Mouse (Mus musculus) induced T-regulatory cell, adult 2 months (primary cell): ENCODE results near the gene Synj1.

Experiments used
- DNase-seq: peaks from one replicate; pipeline ENCODE4 v3.0.0-alpha.2; 2012; ENCODE audit warnings: low read depth

Gene Synj1

DNA sequence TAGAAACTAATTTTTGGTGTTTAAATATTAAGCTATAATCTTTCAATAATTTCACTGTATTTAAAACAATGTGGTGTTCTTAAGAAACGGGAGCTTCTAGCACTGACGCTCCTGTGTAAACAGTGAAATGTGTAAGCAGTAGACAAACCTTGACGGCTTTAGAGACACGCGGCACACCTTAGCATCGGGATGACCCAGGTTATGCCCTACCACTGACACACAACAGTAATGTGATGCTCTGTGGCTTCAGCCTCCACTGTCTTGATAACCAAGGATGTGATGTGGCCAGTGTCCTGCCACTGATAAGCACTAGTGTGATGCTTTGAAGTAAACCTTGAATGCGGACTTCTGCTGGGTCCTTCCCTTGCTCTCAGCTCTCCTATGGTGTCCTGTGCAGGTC is 69.9 kb downstream of the Synj1 start:
- no peak for DNase-seq

- DNase-seq, result peak; percentile 98
Observed at GRCm38 (mm10) chr16:90934687-90935328, 76.3 kb downstream of the Synj1 start, which contains the start of gene Cfap298. TSS of gene Cfap298 (minus strand) at chr16:90935114.

GRCm38 (mm10) chr16:90934193-90934686 is 76.9 kb downstream of the Synj1 start:
- peak; percentile 76 for DNase-seq

- DNase-seq, result no peak
Observed at GRCm38 (mm10) chr16:90933534-90934176, 77.5 kb downstream of the Synj1 start.

DNA sequence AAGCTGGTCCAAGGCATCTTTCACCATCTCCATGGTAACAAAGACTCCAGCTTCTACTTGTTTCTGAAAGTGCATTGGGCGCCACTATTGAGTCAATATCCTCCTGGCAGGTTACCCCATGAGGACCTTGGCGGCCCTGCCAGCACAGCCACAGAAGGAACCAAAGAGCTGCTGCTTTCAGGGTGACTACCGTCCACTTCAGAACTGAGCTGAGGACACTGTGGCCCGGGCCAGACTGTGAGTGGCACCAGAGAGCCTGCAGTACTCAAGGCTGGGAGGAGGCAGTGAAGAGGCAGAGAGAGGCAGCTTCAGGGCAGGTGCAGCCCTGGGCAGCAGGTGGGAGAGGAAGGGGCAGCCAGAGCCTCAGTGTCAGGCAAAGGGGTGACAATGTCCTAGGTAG is 83.7 kb downstream of the Synj1 start:
- no peak for DNase-seq

GRCm38 (mm10) chr16:90925461-90925860 is 85.6 kb downstream of the Synj1 start:
- peak; percentile 41 for DNase-seq

DNA sequence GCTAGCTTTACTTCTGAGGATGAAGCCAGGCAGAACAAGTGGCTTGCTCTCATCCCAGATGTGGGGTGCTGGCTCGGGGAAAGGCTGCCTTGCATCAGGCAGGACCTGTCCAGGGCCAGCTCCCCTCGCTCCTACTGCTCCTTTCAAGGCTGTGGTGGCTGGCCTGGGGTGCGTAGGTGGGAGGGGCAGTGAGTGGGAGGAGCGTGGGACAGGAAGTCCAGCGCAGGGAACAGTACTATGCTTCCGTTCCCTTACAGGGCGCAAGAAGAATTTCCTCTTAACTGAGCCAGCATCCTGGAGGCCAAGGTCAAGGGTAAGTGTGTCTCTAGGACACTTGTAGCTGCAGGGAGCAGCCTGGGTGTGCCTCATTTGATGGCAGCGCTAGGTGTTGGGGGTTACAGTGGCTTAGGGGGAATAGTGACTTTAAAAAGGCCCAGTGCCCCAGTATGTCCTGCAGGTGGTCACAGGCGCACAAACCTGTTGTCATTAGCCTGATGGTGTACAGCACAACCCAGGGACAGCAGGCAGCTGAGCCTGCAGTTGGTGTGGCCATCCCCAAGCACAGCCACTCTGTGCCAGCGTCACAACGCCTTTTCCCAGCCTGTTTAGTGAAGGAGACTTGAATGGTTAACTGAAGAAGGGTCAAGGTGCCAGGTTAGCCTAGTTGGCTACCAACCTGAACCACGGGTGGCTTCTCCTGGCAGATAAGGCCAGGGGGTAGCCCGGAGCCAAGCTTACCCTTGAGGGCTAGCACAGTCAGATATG is 86.3 kb downstream of the Synj1 start:
- no peak for DNase-seq

GRCm38 (mm10) chr16:90921471-90922159 is 89.5 kb downstream of the Synj1 start:
- DNase-seq, result no peak

DNA sequence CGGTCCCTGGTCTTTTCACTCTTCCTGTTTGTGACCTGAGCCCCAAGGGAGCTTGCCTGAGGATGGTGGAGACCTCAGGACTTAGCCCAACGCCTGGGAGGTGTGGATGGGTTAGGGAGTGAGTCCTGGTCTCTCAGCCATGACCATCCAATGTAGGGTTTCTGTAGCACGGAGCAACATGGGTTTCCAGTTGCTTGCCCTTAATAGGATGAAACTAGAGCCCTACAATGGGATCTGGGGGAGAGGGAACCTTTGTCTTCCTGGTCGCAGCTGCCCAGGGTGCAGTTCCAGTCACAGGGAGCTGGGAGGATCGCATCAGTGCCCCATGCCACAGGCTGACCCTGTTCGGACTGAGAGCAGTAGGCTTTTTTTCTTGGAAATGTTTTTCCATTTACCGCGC is 94.0 kb downstream of the Synj1 start:
- DNase-seq, result no peak

- DNase-seq, result no peak
Observed at GRCm38 (mm10) chr16:90916040-90916481, 95.0 kb downstream of the Synj1 start.

DNA sequence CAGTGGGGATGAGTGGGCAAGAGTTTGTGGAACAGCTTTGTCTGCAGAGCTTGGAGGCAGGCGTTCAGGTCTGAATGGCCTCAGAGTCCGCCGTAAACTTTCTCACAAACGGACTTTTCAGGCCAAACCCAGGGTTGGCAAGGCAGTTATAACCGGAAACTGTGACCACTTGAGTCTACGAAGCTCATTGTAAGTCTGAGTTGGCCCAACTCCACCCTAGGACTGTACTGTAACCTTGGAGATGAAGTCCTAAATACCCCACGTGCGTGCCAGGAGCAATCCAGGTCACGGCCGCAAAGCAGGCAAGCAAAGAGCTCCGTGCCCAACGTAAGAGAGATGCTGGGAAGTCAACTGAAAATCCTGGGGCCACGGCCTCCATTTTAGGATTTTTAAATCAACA is 99.3 kb downstream of the Synj1 start:
- no peak for DNase-seq

DNA sequence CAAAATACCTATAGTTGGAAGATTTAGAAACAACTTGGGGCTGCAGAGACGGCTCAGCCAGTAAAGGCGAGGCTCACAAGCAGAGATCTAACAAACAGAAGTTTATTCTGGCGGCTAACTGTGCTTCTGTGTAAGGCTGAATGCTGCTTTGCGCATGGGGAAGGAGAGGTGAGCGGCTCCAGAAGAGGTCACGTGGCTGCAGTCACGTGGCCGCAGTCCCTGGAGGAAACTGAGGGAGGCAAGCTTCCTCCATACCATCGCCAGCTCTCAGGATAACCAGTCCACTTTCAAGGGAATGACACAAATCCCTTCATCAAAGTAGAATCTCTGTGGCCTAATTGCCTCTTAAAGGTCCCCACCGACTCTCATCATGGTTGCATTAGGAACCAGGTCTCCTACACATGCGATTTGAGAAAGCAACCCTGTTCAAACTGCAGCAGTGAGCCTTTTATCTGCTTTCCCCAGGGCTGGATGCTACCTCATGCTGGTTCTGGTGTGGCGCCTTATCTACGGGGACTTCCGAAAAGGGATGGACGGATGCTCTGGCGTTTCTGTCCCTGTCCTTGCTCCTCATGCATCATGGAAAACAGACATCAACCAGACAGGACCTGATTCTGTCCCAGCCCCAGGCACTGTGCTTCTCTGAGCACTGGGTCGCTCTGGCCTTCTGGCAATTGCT is 100.1 kb downstream of the Synj1 start:
- DNase-seq, result no peak

GRCm38 (mm10) chr16:90907250-90907649 is 103.9 kb downstream of the Synj1 start:
- no peak for DNase-seq

DNA sequence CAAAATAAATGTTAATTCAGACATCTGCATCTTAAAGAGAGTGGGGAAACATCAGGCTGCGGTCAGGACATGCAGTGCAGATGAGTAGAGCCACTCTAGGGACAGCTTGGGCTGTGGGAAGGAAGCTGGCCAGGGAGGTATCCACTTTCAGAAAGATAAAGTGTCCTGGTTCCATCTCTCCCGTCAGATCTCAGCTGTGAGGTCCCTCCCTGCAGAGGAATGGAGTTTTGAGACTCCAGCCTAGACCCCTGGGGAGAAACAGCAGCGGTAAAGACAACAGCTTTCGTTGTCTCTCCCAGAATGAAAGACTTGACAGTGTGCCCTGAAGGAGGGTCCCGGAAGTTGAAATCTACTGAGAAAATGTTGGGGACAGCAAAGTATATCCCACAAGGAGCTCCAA is 107.8 kb downstream of the Synj1 start:
- no peak for DNase-seq

GRCm38 (mm10) chr16:90901364-90901763 is 109.7 kb downstream of the Synj1 start:
- no peak for DNase-seq

GRCm38 (mm10) chr16:90899498-90899897 is 111.6 kb downstream of the Synj1 start:
- DNase-seq, result no peak

DNA sequence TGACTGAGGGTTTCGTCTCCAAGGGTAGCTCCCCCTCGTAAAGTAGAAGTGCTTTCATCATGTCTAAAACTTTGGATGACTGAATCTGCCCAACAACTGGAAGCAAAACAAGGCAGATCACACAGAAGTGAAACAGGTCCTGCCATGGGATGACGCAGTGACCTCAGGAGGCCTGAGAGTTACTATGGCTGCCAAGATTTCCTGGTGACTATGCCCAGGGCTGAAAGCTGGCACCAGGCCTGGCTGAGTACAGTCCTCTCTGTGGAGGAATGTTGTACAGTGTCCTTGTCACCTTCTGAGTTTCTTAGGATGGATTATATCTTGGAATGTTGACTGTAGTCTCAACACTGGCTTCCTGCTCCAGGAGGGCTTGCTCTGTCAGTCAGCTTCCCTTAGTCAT is 113.5 kb downstream of the Synj1 start:
- DNase-seq, result no peak

GRCm38 (mm10) chr16:90893792-90894191 is 117.3 kb downstream of the Synj1 start:
- DNase-seq, result peak; percentile 15

- no peak for DNase-seq
Observed at GRCm38 (mm10) chr16:90893019-90893418, 118.1 kb downstream of the Synj1 start.

- peak; percentile 6 for DNase-seq
Observed at GRCm38 (mm10) chr16:90892081-90892480, 119.0 kb downstream of the Synj1 start.

- DNase-seq, result no peak
Observed at GRCm38 (mm10) chr16:90891601-90892000, 119.5 kb downstream of the Synj1 start.

DNA sequence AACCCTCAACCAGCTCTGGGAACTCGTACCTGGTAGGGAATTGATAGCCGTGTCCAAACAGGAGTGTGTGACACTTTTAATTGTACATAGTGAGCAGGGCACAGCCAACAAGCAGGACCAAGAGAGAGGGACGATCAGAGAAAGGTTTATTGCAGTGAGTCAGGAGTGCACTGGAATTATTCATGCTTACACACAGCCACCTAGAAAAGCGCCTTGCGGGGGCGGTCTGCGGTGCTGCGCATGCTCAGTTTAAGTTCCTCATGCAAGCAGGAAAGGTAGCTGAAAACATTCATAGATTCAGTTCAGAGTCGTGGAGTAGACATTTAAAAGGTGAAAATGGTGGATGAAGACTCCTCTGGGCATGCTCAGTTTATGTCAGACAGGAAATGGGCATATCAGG is 120.4 kb downstream of the Synj1 start:
- no peak for DNase-seq
